Mouse (Mus musculus) central nervous system, embryonic 11.5 days (tissue): ENCODE measurements around the gene Ccdc28a. TPM values are rescaled to one million over a fixed set of nuclear protein-coding genes. Genes with fewer than 3 reads are reported as not detected.

Experiments used
- polyA plus RNA-seq: library from polyadenylated mRNA; depleted of rRNA; stranded (reverse); fragments of >200 nt; gene quantifications from 2 replicates; pipeline ENCODE4 v1.2.3, GENCODE M21; 2012; rRNA removed

Ccdc28a gene
- 6.9 and 13.1 TPM in 2 replicates for polyA plus RNA-seq

GRCm38 (mm10) chr10:18234560-18235401, at the start of gene Ccdc28a:
Gene Ccdc28a, minus strand, starts transcription at chr10:18234998.

GRCm38 (mm10) chr10:18210726-18211125, 24.1 kb downstream of the Ccdc28a start, which contains the start of gene Ect2l:
Gene Ect2l, minus strand, starts transcription at chr10:18210890.

Other genes starting within 250 kb of the Ccdc28a start
- 140 and 211 TPM in 2 replicates for gene Abracl, start 211.7 kb downstream of the Ccdc28a start, polyA plus RNA-seq
- gene Reps1, start 179.1 kb downstream of the Ccdc28a start, polyA plus RNA-seq, result 43.6 and 71.4 TPM in 2 replicates
- gene Ect2l, start 24.1 kb downstream of the Ccdc28a start, polyA plus RNA-seq, result 0.17 and 0.76 TPM in 2 replicates
- 17.3 and 19.6 TPM in 2 replicates for gene Nhsl1, start 84.0 kb upstream of the Ccdc28a start, polyA plus RNA-seq